Comparison of ENCODE assay signal across 9 mouse cellular contexts in the genomic region with DNA sequence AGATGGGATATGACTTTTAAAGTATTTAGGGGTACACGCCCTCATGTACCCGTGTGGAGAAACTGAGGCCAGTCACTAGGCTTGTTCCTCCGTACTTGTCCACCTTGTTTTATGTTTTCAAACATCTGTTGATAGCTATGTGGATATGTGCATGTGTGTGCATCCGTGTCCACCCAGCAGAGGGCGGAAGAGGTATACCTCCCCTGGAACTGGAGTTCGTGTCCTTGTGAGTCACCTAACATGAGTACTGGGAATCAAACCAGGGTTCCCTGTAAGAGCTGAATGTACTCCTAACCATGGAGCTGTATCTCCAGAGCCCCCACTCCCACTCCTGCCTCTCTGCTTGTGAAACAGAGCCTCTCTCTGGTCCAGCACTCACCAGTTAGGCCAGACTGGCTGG.
DNase-seq lines count a peak whose midpoint lies in the region; ATAC-seq and TF ChIP-seq lines count a peak whose summit lies in the region.
"Had no signal": no experiment of that assay in that cellular context is flagged by ENCODE, and none has a peak within 500 bp of the region (broad histone marks: within the 10 kb centered on the region; RNA-seq: fewer than 3 reads in every experiment).

No protein-coding gene starts in this region.

- no peak overlapping the region for H3K4me2 ChIP-seq in kidney, embryonic 15.5 days
- no peak overlapping the region for H3K4me2 ChIP-seq in forebrain, embryonic 14.5 days (ENCODE audit: low read length)

- H3K27me3 ChIP-seq in kidney, embryonic 15.5 days = no peaks in the 10 kb centered on the region
- H3K27me3 ChIP-seq in forebrain, embryonic 14.5 days (replicated peaks; ENCODE audit: control insufficient read depth, insufficient read depth, low read length) = no peaks in the 10 kb centered on the region

- 89% methylated on average over 6 of the region's 6 CpGs for WGBS in kidney, embryonic 15.5 days
- WGBS in forebrain, embryonic 14.5 days = 92% methylated on average over 6 of the region's 6 CpGs

- H3K27ac ChIP-seq in kidney, embryonic 15.5 days = no peak overlapping the region
- no peak overlapping the region for H3K27ac ChIP-seq in bone marrow macrophage, adult 2 months (ENCODE audit: insufficient read depth, low read depth, low read length)
- no peak overlapping the region for H3K27ac ChIP-seq in forebrain, embryonic 14.5 days (ENCODE audit: low read depth, low read length)

- H3K36me3 ChIP-seq in kidney, embryonic 15.5 days = peaks cover 79% of the 10 kb centered on the region
- peaks cover 90% of the 10 kb centered on the region for H3K36me3 ChIP-seq in forebrain, embryonic 14.5 days (ENCODE audit: control insufficient read depth, insufficient read depth, low read length)

- no peak overlapping the region for H3K9ac ChIP-seq in kidney, embryonic 15.5 days
- no peak overlapping the region for H3K9ac ChIP-seq in forebrain, embryonic 14.5 days (ENCODE audit: low read length)

- no peaks in the 10 kb centered on the region for H3K9me3 ChIP-seq in kidney, embryonic 15.5 days (replicated peaks)
- no peaks in the 10 kb centered on the region for H3K9me3 ChIP-seq in forebrain, embryonic 14.5 days (replicated peaks; ENCODE audit: control insufficient read depth, low read length)

- no peak overlapping the region for H3K4me3 ChIP-seq in kidney, embryonic 15.5 days (replicated peaks)
- H3K4me3 ChIP-seq in bone marrow macrophage, adult 2 months (ENCODE audit: insufficient read depth, low read length) = no peak overlapping the region
- no peak overlapping the region for H3K4me3 ChIP-seq in forebrain, embryonic 14.5 days (ENCODE audit: low read depth, low read length)

- H3K4me1 ChIP-seq in kidney, embryonic 15.5 days = no peaks in the 10 kb centered on the region
- H3K4me1 ChIP-seq in bone marrow macrophage, adult 2 months (ENCODE audit: control insufficient read depth, insufficient read depth, low read length) = peaks cover 2% of the 10 kb centered on the region; the same call in 1 of the 2 replicates
- no peaks in the 10 kb centered on the region for H3K4me1 ChIP-seq in forebrain, embryonic 14.5 days (ENCODE audit: control insufficient read depth, insufficient read depth, low read length)

- TF ChIP-seq POLR2A in bone marrow macrophage, adult 2 months (IDR thresholded peaks at IDR 0.05; ENCODE audit: borderline replicate concordance, low read depth, low read length) = no peak

- ATAC-seq in kidney, embryonic 15.5 days (replicated peaks; ENCODE audit: low FRiP score) = no peak
- peak; percentile 92 for ATAC-seq in megakaryocyte progenitor cell, adult 5-6 weeks (replicated peaks; ENCODE audit: poor library complexity)
- no peak for ATAC-seq in forebrain, embryonic 14.5 days

- peak; percentile 22 for DNase-seq in kidney, postnatal 10 days
- DNase-seq in WW6 (ENCODE audit: low read depth, low spot score) = peak; percentile 16
- DNase-seq in forebrain, embryonic 14.5 days (ENCODE audit: low spot score) = no peak
- DNase-seq in layer of hippocampus, postnatal 25 days (ENCODE audit: extremely low spot score in 1 of 2, low spot score in 1 of 2) = no peak
- DNase-seq: heart, postnatal 10 days; midbrain, embryonic 14.5 days had no signal

- TF ChIP-seq CTCF in bone marrow macrophage, adult 2 months (IDR thresholded peaks at IDR 0.05; ENCODE audit: low read depth, low read length) = 0 out of 2 replicates have a peak, but pooled peaks have one; percentile 7

Comparison
In these comparisons a context has a peak if more than half of its experiments do, and no peak if none do; other contexts are left out.
1. DNase-seq: peak in kidney, postnatal 10 days (single experiment) and WW6 (single experiment); none in forebrain, embryonic 14.5 days (single experiment) and layer of hippocampus, postnatal 25 days (0 of 2).